Mouse (Mus musculus) lung, embryonic 16.5 days (tissue): ENCODE data around the gene Cgnl1. TPM values are rescaled to one million over a fixed set of nuclear protein-coding genes. Genes with fewer than 3 reads are reported as not detected.

Experiments used
- ATAC-seq: fragments of 200-750 bp; cut with Nextera tagmentation; 2 replicates; pipeline ENCODE4 v1.8.0; 2017; ENCODE audit warnings: low read depth, mild to moderate bottlenecking, moderate library complexity
- H3K27ac ChIP-seq: fragments of 300-500 bp; sonication (generic); 2 replicates; pipeline ENCODE4 v1.5.1; 2014; ENCODE audit warnings: mild to moderate bottlenecking, control low read depth, low read length
- H3K27me3 ChIP-seq: fragments of 300-500 bp; sonication (generic); 2 replicates; pipeline ENCODE4 v1.6.1; 2014; ENCODE audit warnings: low read depth, low read length, mixed read lengths; ENCODE audit not compliant: control insufficient read depth, insufficient read depth
- H3K36me3 ChIP-seq: fragments of 300-500 bp; sonication (generic); 2 replicates; pipeline ENCODE4 v1.6.1; 2014; ENCODE audit warnings: low read length; ENCODE audit not compliant: control insufficient read depth, insufficient read depth
- H3K4me1 ChIP-seq: fragments of 300-500 bp; sonication (generic); replicated peaks from 2 replicates; pipeline ENCODE4 v1.6.1; 2014; ENCODE audit warnings: low read length, mixed read lengths; ENCODE audit not compliant: control insufficient read depth, insufficient read depth
- H3K4me2 ChIP-seq: fragments of 300-500 bp; sonication (generic); 2 replicates; pipeline ENCODE4 v1.6.1; 2014; ENCODE audit warnings: low read depth, low read length, control low read depth
- H3K4me3 ChIP-seq: fragments of 300-500 bp; sonication (generic); 2 replicates; pipeline ENCODE4 v1.5.1; 2014; ENCODE audit warnings: mild to moderate bottlenecking, low read length, control low read depth
- H3K9ac ChIP-seq: fragments of 300-500 bp; sonication (generic); 2 replicates; pipeline ENCODE4 v1.6.1; 2014; ENCODE audit warnings: low read length, control low read depth
- H3K9me3 ChIP-seq: fragments of 300-500 bp; sonication (generic); 2 replicates; pipeline ENCODE4 v1.6.1; 2016; ENCODE audit warnings: low read length; ENCODE audit not compliant: control insufficient read depth
- WGBS: fragments of 180-500 bp; shearing (Covaris S2); extraction: QIAGEN DNeasy Blood & Tissue Kit; methylation state at CpG from one replicate; pipeline ENCODE4 v1.1.7; 2014; 5-methylcytosine and 5-hydroxymethylcytosine counted together
- polyA plus RNA-seq: library from polyadenylated mRNA; unstranded; fragments of >200 nt; fragmentation: Nextera tagmentation; extraction: Ambion mirVana; gene quantifications from 2 replicates; pipeline ENCODE4 v1.2.1, GENCODE M21; 2015

Gene Cgnl1
- polyA plus RNA-seq, 1 experiment from 2014 or later: 21.8 TPM

DNA sequence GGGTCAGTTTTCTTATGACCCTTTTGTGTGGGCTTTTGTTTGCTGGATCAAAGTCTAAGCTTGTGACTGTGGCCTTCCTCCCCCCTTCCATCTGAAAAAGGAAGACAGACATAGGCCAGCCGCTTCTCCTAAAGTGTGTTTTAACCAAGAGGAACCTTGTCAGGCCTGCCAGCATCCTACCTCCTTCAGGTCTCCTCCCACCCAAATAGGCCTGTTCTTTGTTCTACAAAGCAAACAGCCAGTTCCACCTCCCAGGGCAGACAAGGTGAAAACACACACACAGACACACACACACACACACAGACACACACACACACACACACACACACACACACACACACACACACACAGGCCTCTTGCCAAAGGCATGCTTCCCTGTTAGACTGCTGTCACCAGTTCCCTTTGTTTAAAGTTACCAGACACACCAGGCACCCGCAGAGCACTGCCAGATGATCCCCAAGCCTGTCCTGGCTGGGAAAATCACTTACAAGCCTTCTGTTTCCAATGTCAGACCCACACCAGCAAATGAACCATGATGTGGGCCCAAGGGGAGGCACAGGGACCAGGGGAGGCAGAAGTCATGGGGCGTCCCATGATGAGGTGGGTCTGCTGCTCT lies 95.5 kb downstream of the Cgnl1 start:
- ATAC-seq: no peak

DNA sequence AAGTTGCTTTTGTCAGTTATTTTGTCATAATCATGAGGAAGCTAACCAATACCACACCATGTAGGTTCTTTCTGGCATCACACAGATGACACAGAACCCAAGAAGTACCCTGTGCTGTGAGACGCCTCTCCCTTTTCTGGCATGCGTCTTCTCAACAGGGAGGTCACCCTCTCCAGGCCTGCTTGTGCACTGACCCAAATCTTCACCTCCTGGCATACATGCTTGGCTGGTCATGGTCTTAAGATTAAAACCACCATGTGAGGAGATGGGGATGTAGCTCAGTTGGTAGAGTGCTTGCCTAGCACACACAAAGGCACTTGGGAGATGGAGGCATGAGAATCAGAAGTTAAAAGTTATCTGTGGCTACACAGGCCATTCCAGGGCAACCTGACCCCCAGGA lies 96.2 kb downstream of the Cgnl1 start:
- Histone ChIP-seq H3K4me3 (no peak overlapping the region), H3K4me2 (no peak overlapping the region), H3K27me3 (no peaks in the 10 kb centered on the region), H3K9me3 (0 out of 2 replicates have a peak, but pooled peaks cover 4% of the 10 kb centered on the region), H3K27ac (no peak overlapping the region), H3K36me3 (no peaks in the 10 kb centered on the region), H3K9ac (no peak overlapping the region), H3K4me1 (peaks cover 9% of the 10 kb centered on the region)
- no peak for ATAC-seq
- 92% methylated on average over 2 of the region's 2 CpGs for WGBS

More for the DNA sequence above, 95.5 kb downstream of the Cgnl1 start:
- no peak overlapping the region for H3K4me2 ChIP-seq
- peak overlapping the region; percentile 2; the same call in 1 of the 2 replicates for H3K27ac ChIP-seq
- H3K4me1 ChIP-seq: peaks cover 9% of the 10 kb centered on the region
- H3K9ac ChIP-seq: no peak overlapping the region
- 50% methylated on average over 3 of the region's 3 CpGs for WGBS
- H3K4me3 ChIP-seq: no peak overlapping the region
- H3K9me3 ChIP-seq: 0 out of 2 replicates have a peak, but pooled peaks cover 4% of the 10 kb centered on the region
- no peaks in the 10 kb centered on the region for H3K36me3 ChIP-seq
- H3K27me3 ChIP-seq: no peaks in the 10 kb centered on the region

DNA sequence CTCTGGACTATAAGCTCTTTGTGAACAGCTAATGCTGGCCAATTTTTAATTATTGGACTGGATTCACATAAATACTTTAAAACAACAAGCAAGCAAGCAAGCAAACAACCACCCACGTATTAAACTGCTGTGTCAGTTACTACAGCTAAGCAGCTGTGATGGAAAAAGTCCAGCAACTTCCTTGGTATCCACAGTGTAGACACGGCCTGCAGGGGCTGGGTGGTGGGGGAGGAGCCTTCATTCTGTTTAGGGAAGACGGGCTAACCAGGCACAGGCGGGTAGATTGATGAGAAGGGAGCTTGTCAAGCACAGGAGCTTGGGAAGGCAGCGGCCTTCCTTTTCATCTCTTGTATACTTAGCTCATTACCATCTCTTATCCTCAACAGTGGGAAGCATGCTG lies 96.9 kb downstream of the Cgnl1 start:
- Histone ChIP-seq H3K9ac (no peak overlapping the region), H3K9me3 (0 out of 2 replicates have a peak, but pooled peaks cover 4% of the 10 kb centered on the region), H3K36me3 (no peaks in the 10 kb centered on the region), H3K4me3 (no peak overlapping the region), H3K27me3 (no peaks in the 10 kb centered on the region), H3K4me1 (peaks cover 9% of the 10 kb centered on the region), H3K4me2 (no peak overlapping the region), H3K27ac (no peak overlapping the region)
- ATAC-seq: peak; percentile 53; the same call in 1 of the 2 replicates
- 31% methylated on average over 5 of the region's 5 CpGs for WGBS

DNA sequence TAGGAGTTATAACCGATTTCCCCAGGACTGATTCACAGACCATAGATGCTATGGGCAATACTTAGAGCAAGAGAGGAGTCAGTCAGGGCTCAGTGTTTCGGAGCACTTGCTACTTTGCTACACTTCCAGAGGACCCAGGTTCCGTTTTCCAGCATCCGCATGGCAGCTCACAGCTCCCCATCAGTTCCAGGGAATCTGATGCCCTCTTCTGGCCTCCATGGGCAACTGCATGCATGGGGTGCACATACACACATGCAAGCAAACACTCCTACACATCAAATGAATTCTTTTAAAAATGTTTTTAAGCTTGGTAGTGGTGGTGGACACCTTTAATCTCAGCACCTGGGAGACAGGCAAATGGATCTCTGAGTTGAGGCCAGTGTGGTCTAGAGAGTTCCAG lies 98.9 kb downstream of the Cgnl1 start:
- Histone ChIP-seq H3K9me3 (0 out of 2 replicates have a peak, but pooled peaks cover 3% of the 10 kb centered on the region), H3K4me1 (peaks cover 15% of the 10 kb centered on the region), H3K27ac (no peak overlapping the region), H3K36me3 (no peaks in the 10 kb centered on the region), H3K4me3 (no peak overlapping the region), H3K9ac (no peak overlapping the region), H3K4me2 (no peak overlapping the region), H3K27me3 (no peaks in the 10 kb centered on the region)
- 92% methylated on average over 4 of the region's 4 CpGs for WGBS
- ATAC-seq: no peak

DNA sequence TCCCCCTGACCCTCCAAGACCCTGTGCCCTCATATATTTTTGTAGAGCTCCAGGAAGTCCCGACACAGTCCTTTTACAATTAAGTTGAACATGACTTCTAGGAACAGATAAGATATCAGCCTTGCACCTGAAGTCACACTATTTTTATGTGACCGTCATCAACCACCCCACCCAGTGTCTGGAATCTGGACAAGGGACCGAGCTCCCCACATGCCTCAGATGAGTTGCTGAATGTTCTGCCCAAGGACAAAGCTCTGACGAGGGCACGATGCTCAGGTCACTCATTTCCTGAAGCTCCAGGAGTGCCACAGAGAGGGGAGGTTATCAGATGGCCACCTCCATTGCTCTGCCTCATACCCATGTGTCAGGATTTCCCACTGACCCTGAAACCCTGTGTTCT lies 100.7 kb downstream of the Cgnl1 start:
- Histone ChIP-seq H3K4me1 (peaks cover 25% of the 10 kb centered on the region), H3K9ac (no peak overlapping the region), H3K27ac (no peak overlapping the region), H3K27me3 (no peaks in the 10 kb centered on the region), H3K4me2 (no peak overlapping the region), H3K9me3 (0 out of 2 replicates have a peak, but pooled peaks cover 3% of the 10 kb centered on the region), H3K4me3 (no peak overlapping the region), H3K36me3 (no peaks in the 10 kb centered on the region)
- WGBS: 42% methylated on average over 5 of the region's 5 CpGs
- ATAC-seq: no peak

DNA sequence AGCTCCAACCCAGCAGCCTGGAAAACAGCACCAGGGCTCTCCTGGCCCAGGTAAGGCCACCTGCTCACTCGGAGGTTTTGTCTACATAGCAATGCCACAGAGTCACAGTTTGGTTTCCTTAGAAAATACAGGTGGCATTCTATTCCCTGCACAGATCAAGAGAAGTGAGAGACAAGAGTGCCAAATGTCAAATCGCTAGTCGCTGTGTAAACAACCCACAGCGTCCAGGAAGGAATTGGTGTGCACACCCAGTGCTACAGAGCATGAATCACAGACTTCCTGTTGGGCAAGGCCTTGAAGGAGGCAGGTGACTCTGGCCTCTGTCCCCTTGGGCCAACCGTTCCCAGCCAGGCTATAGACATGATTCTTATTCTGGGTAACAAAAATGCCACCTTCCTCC lies 103.8 kb downstream of the Cgnl1 start:
- peak; percentile 77 for ATAC-seq
- peak overlapping the region; percentile 83 for H3K27ac ChIP-seq
- H3K4me3 ChIP-seq: no peak overlapping the region
- H3K4me2 ChIP-seq: peak overlapping the region; percentile 11; the same call in 1 of the 2 replicates
- WGBS: 17% methylated on average over 5 of the region's 5 CpGs
- no peaks in the 10 kb centered on the region for H3K27me3 ChIP-seq
- peaks cover 30% of the 10 kb centered on the region for H3K4me1 ChIP-seq
- no peaks in the 10 kb centered on the region for H3K36me3 ChIP-seq
- no peak overlapping the region for H3K9ac ChIP-seq
- H3K9me3 ChIP-seq: 0 out of 2 replicates have a peak, but pooled peaks cover 3% of the 10 kb centered on the region

DNA sequence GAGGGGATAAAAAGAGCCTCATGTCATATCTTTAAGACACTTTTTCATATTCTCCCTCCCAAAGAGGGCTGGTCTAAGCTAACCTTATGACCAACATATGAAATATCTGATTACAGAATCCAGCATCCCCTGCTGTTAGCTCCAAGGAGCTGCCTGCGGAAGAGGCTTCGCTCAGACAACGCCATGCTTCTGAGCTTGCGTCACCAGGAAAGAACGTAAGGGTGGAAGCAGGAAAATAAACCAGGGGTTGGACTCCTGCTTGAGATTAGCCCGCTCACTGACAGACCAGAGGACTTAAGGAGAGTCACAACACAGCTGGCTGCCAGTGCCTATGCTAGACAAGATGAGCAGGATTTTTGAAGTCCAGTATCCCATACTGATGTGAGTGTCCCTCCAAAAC lies 105.0 kb downstream of the Cgnl1 start:
- Histone ChIP-seq H3K9ac (no peak overlapping the region; the same call in 1 of the 2 replicates), H3K9me3 (no peaks in the 10 kb centered on the region), H3K4me2 (no peak overlapping the region), H3K4me3 (no peak overlapping the region), H3K36me3 (no peaks in the 10 kb centered on the region), H3K27me3 (no peaks in the 10 kb centered on the region), H3K4me1 (peaks cover 31% of the 10 kb centered on the region), H3K27ac (peak overlapping the region; percentile 83)
- 19% methylated on average over 6 of the region's 6 CpGs for WGBS
- peak; percentile 32; the same call in 1 of the 2 replicates for ATAC-seq

DNA sequence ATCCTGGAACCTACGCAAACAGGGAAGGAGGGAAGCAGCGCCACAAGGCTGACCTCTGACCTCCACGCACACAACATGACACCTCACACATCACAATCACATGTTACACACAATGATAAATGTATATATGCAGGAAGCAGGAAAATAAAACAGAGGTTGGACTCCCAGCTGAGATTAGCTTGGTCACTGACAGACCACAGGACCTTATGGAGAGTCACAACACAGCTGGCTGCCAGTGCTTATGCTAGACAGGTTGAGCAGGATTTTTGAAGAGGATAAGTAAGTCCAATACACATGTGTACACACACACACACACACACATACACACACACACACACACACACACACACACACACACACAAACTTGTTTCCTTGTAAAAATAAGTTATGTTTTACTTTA lies 105.9 kb downstream of the Cgnl1 start:
- Histone ChIP-seq H3K27me3 (no peaks in the 10 kb centered on the region), H3K9me3 (no peaks in the 10 kb centered on the region), H3K9ac (no peak overlapping the region), H3K27ac (no peak overlapping the region), H3K4me1 (peaks cover 39% of the 10 kb centered on the region), H3K4me3 (no peak overlapping the region), H3K4me2 (no peak overlapping the region), H3K36me3 (no peaks in the 10 kb centered on the region)
- ATAC-seq: no peak
- 56% methylated on average over 3 of the region's 3 CpGs for WGBS

DNA sequence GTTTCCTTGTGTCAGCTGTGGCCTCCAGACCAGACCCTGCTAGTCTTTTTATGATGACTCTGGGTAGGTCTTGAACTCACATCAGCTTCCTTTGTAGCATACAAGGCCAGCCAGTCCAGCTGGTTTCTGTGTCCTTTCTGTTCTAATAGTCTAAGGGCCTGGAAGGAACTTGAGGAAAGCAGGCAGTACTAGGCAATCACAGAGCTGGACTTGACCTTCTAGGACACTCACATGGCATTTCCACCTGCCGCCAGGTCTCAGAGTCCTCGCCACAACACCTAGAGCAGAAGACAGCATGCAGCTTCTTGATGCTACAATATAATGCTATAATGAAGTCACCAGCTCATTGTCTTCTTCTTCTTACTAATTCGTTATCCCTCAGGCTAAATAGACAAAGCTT lies 106.5 kb downstream of the Cgnl1 start:
- 95% methylated on average over 3 of the region's 3 CpGs for WGBS
- ATAC-seq: no peak
- Histone ChIP-seq H3K27me3 (no peaks in the 10 kb centered on the region), H3K27ac (no peak overlapping the region), H3K36me3 (no peaks in the 10 kb centered on the region), H3K4me1 (peaks cover 46% of the 10 kb centered on the region), H3K4me3 (no peak overlapping the region), H3K4me2 (no peak overlapping the region), H3K9ac (no peak overlapping the region), H3K9me3 (no peaks in the 10 kb centered on the region)
